Mouse (Mus musculus): ENCODE data around the gene Arhgap9.
"Not testable (repeated sequence)": the region's sequence is repeated elsewhere in the genome, so short reads cannot be mapped to it uniquely, and the experiment has no call there.

Gene Arhgap9

DNA sequence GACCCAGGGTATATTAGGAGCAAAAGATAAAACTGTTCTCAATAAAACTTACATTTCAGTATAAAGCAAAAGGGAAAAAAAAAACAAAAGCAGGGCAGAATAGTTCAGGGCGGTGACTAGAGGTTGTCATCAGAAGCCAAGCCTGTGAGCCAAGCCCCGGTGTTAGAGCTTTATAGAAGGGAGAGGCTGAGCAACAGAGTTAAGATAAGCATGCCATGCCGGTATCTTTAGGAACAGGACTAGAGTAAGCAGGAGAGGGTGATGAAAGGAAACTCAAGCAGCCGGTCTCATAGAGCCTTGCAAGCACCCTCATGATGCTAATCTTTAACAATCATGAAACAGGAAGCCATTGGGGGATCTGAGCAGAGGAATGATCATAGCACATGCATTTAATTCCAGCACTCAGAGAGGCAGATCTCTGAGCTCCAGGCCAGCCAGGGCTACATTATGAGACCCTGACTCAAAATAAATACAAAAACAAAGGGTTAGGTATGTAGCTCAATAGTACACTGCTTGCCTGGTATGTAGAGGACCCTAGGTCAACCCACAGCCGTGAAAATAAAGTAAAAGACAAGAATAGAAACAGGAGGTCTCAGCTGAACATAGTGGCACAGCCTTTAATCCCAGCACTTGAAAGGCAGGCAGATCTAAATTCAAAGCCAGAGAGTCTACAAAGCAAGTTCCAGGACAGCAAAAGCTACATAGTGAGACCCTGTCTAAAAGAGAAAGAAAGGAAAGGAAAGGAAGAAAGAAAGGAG lies 29.7 kb upstream of the Arhgap9 start:
- DNase-seq (ENCODE audit: low read depth, low spot score), result no peak

DNA sequence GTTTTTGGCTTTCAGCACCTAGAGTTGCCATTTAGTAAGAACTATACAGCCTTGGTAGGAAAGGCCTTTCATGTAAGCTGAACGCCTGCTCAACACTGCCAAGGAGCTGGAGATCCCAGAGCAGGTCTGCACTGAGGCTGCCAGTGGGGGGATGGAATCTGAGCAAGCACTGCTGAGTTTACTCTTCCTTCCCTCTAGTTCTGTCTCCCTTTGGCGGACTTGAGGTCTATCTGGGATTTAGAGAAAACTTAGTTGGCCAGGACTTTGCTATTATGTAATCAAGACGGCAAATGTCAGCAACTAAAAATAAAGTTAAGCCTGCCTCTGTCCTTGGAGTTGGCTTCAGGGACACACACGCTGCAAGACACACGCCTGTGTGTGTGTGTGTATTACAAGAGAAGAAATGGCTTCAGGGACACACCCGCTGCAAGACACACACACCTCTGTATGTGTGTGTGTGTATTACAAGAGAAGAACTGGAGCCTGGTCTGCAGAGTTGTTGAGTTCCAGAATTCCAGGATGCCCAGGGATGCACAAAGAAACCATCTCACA lies 28.7 kb upstream of the Arhgap9 start:
- DNase-seq (ENCODE audit: low read depth, low spot score), result no peak

DNA sequence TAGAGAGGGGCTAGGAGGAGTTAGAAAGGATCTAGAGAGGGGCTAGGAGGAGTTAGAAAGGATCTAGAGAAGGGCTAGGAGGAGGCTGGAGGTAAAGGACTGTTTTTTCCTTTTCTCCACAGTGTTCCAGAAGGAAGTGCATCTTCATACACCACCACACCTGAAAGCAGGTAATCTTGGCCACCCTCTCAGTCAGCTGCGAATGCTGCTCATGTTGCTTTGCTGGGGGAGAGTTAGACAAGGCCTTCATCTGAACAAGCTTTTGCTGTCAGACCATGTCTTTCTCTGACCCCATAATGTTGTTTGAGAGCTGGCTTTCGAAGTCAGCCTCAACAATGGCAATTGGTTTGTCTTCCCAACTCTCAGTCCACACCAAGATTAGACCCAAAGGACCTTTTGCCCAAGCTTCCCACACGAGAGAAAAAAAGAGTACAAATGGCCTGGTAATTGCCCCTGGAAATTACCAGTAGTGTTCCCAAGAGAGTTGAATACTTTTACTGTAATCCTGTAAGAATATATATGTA lies 28.1 kb upstream of the Arhgap9 start:
- DNase-seq (ENCODE audit: low read depth, low spot score), result no peak

DNA sequence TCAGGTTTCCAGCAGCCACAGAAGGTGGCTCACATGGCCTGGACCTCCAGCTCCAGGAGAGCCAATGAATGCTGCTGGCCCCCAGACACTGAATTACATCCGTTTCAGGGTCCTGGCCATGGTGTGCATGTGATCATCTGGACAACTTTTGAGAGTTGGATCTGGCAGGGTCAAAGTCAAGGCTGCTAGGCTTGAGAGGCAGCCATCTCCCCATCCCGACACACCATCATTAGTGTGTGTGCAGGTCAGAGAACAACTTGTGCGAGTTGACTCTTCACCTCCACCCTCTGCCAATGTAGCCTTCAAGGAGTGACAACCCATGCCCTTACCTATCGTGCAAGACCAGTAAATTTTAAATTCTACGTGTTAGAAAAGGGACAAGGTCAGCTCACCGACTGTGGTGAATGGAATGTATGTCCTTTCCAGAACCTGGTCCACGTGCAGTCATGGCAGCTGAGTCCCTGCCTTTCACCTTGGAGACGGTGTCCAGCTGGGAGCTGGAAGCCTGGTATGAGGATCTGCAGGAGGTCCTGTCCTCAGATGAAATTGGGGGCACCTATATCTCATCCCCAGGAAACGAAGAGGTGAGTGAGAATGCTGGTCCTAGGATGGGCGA lies 26.8 kb upstream of the Arhgap9 start:
- no peak for DNase-seq (ENCODE audit: low read depth, low spot score)

DNA sequence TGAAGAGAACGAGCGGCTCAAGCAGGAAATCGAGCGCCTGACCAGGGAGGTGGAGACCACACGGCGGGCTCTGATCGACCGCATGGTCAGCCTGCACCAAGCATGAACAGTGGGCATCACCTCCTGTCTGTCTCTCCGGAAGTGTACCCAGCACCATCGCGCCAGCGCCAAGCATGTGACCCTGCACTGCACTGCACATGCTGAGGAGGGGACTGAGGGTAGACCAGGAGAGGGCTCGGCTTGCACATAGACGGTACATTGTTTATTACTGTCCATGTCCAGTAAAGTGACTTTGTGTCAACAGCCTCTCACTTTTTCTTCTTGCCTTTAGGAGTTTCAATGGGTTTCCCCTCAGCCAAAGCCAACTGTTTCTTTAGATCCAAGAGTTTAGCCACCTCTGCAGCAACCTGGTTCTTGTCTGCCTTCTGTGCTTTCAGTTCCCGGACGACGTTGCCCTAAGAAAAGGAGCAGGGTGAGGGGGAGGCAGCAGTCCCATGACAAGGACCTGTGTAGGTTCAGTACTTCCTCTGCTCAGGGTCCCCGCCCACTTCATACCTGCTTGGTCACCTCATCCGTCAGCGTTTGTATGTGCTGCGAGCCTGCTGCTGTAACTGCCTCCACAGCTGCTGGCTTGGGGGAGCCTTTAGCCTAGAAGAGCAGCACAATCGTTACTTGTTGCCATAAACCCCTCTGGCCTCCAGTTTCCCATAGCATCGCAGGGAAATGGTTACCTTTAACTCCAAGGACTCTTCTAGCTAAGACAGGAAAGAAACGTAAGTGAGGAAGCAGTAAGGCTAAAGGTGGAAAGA lies 25.6 kb upstream of the Arhgap9 start:
- no peak for DNase-seq (ENCODE audit: low read depth, low spot score)

DNA sequence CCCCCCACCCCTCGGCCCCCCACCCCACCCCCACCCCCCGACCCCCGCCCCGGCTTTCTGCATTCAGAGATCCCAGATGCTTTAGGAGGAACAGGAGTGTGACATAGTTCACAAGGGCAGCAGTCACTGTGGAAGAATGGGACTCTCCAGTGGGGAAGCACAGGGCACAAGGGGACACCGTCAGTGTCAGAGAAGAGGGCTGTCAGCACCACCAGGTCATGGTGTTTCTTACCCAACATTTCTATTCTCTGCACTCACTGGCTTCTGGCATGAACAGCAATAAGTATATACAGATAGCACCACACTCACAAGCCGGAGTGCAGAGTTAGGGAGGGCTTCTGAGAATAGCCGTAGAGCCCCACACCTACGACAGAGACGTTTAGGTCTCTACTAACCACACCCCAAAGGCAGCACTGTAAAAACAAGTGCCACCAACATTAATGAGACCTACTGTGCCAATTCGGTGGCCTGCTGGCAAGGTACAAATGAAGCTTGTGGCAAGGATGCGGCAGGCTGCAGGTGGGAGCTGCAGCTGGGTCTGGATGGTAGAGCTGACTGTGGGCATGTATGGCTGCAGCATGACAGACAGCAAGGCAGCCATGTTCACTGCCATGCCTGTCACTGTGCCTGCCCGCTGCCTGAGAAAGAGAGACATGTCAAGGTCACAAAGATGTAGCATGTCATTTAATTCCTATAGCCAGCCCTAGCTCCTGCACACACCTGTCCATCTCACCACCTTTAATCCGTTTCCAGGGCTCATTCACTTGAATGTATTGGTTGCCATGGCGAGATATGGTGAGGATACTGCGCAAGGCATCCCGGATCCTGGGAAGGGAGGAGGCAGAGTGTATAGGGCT lies 24.5 kb upstream of the Arhgap9 start:
- DNase-seq (ENCODE audit: low read depth, low spot score), result no peak

DNA sequence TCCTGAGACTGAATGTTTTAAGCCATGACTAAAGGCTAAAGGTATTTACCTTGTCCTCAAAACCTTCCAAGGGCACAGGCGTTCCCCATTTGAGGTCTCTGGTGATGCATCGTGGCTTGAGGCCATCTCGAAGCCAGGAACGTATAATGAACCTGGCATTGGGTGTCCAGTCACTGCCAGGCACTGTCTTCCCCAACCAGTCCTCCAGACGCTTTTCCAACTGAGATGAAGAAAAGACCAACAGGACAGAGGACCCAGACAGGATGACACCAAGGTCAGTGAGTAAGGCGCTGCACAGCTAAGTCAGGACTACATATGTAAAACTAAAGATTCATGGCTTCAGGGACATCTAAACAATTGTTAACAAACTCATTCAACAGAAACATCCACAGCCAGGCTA lies 21.4 kb upstream of the Arhgap9 start:
- no peak for DNase-seq (ENCODE audit: low read depth, low spot score)

DNA sequence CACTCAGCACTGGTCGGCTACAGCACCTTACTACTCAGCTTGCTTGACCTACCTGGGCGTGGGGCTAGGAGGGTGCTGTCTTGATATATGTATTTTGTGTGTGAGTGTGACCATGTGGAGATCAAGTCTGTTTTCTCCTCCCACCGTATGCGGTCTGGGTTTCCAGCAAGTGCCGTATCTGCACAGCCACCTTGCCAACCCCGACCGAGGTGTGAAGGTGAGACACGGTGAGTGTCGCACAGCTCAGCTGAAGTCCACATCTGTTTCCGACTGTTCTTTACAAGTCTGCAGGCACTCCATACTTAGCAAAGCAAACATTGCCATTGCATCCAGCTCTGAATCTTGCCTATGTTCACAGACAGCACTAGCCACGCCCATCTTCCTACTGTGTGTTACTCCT lies 18.6 kb upstream of the Arhgap9 start:
- no peak for DNase-seq (ENCODE audit: low read depth, low spot score)

DNA sequence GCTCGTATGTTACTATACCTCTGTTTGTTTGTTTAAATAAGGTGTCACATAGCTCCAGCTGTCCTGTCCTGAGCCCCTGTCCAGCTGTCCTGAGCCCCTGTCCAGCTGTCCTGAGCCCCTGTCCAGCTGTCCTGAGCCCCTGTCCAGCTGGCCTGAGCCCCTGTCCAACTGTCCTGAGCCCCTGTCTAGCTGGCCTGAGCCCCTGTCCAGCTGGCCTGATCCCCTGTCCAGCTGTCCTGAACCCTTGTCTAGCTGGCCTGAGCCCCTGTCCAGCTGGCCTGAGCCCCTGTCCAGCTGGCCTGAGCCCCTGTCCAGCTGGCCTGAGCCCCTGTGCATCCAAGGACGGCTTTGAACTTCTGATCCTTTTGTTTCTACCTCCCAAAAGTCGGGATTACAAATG lies 12.6 kb upstream of the Arhgap9 start:
- not testable (repeated sequence) for DNase-seq (ENCODE audit: low read depth, low spot score)

DNA sequence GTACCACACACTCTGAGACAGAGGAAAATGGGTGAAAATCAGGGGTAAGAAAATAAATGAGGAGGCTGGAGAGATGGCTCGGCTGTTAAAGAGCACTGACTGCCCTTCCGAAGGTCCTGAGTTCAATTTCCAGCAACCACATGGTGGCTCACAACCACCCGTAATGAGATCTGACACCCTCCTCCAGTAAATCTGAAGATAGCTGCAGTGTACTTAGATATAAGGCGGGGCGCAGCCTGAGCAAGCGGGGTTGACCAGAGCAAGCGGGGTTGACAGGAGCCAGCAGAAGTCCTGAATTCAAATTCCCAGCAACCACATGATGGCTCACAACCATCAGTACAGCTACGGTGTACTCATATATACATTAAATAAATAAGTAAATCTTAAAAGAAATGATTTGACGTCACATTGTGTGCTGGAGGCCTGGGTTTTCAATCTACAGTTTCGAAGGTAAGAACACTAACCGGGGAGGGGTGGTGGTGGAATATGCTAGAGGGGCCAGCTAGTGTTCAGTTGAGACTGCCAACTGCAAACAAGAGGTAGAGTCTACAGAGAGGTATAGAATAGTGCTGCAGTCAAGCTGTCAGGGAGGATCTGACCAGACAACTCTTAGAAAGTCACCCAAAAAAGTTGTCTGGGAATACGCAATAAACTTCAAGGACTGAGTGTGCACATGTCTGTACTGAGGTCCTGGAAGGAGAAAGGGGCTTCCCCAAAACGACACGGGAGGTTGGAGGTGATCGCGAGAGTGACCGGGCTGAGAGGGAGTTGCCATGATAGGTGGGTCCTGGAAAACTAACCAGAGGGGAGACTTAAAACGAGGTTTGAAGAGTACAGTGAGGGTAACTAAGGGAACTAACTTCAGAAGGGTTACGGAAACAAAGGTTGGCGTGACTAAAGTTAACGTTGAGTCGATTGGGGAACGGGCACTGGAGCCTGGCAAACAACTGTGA lies 11.0 kb upstream of the Arhgap9 start:
- DNase-seq (ENCODE audit: low read depth, low spot score), result no peak

DNA sequence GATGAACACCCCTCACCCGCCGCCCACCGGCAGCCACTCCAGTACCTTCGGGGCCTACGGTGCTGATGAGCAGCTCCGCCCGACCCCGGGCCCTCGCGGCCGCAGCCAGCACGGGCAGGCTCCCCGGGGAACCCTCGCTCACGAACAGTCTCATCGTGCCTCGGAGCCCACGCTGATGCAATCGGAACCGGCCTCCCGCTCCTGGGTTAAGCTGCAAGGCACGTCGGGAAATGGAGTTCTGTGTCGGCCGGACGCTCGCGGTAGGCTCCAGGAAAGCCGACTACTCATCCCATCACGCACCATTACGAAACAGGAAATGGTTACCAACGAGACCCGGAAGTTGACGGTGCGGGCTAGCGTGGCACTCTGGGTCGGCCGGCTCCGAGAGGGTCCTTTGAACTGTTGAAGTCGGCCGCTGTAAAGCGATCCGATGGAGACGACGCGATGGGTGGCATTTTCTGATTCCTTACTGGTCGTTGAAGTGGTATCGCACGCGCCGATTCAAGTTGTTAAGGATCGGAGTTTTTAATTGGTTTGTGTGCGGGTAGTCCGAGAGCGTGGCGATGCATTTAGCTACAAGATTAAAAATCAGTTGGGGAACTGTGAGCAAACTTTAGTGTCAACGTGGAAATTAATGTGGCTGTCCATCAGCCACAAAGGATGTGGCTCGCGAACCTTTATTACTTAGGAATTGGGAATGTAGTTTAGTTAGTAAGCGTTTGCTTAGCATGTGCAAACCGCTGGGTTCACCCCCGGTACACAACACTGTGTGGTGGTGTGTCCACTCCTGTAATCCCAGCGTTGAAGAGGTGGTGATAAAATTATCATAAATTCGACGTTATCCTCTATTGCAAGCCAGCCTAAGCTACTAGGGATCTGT lies 10.0 kb upstream of the Arhgap9 start, which contains the start of gene Mars:
Gene Mars (minus strand): TSS at position 311 of the 880 bp plus-strand sequence.
- DNase-seq (ENCODE audit: low read depth, low spot score), result peak; percentile 98

DNA sequence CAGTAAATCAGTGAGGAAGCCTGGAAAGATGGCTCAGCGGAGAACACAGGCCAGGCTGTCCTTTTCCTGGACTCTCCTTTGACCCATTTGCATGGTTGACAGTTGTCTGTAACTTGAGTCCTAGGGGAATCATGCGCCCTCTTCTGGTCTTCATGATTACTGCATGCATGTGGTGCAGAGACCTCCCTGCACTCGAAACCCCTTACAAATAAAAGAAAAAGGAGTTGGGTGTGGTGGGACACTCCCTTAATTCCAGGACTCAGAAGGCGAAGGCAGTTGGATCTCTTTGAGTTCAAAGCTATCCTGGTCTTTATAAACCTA lies 9.4 kb upstream of the Arhgap9 start:
- DNase-seq (ENCODE audit: low read depth, low spot score), result peak; percentile 97

DNA sequence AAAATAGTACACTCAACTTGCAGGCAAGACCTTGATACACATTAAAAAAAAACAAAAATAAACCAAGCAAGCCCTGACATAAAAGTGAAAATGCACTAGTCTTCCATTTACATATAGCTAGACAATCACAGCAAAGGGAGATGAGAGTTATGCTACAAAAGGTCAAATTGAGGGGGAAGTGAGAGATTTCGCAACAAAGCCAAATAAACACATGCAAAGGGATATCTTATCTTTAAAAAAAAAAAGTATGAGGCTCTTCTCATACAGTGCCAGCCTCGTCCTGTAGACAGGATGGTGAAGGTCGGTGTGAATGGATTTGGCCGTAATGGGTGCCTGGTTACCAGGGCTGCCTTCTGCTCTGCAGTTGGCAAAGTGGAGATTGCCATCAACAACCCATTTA lies 8.9 kb upstream of the Arhgap9 start:
- no peak for DNase-seq (ENCODE audit: low read depth, low spot score)

DNA sequence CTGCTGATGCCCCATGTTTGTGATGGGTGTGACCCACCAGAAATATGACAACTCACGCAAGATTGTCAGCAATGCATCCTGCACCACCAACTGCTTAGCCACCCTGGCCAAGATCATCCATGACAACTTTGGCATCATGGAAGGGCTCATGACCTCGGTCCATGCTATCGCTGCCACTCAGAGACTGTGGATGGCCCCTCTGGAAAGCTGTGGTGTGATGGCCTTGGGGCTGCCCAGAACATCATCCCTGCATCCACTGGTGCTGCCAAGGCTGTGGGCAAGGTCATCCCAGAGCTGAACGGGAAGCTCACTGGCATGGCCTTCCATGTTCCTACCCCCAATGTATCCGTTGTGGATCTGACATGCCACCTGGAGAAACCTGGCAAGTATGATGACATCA lies 8.2 kb upstream of the Arhgap9 start:
- DNase-seq (ENCODE audit: low read depth, low spot score), result not testable (repeated sequence)

DNA sequence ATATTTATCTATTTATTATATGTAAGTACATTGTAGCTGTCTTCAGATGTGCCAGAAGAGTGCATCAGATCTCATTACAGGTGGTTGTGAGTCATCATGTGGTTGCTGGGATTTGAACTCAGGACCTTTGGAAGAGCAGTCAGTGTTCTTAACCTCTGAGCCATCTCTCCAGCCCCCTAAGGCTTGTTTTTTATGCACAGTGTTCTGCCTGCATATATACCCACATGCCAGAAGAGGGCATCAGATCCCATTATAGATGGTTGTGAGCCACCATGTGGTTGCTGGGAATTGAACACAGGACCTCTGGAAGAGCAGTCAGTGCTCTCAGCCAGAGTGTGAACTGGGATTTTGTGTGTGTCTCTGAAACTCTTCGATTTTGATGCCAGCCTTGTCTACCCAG lies 6.8 kb upstream of the Arhgap9 start:
- not testable (repeated sequence) for DNase-seq (ENCODE audit: low read depth, low spot score)

DNA sequence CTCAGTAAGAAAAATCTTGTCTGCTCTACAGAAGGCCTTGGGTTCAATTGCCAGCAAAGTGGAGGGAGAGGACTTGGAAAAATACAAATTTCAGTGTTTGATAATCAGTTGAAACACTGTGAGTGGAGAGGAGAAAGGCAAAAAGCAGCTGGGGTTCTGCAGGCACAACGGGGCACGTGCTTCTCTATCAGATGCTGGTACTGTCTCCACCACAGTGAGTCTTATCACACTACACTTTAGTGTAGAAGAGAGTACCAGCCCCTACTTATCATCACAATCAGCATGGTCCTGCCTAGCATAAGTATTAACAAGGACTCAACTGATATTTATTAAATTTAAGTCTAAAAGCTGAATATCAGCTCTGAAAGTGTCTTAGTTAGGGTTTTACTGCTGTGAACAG lies 4.5 kb upstream of the Arhgap9 start:
- DNase-seq (ENCODE audit: low read depth, low spot score), result no peak

DNA sequence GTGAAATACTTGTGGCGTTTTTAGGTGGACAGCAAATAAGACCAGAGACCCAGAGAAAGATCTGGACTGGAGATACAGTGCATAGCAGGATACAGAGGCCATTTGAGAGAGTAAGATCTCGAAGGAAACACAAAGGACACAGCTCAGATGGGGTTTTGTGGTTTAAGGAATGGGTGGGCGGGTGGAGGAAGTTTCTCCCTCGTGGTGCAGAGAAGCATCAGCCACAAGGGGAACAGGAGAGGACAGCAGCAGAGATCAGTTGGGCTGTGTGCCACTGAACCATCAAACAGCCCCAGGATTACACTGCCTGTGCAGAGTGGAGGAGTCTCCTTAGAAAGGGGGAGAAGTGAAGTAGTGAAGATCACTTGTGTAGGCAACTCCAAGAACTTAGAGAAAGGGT lies 3.8 kb upstream of the Arhgap9 start:
- no peak for DNase-seq (ENCODE audit: low read depth, low spot score)

DNA sequence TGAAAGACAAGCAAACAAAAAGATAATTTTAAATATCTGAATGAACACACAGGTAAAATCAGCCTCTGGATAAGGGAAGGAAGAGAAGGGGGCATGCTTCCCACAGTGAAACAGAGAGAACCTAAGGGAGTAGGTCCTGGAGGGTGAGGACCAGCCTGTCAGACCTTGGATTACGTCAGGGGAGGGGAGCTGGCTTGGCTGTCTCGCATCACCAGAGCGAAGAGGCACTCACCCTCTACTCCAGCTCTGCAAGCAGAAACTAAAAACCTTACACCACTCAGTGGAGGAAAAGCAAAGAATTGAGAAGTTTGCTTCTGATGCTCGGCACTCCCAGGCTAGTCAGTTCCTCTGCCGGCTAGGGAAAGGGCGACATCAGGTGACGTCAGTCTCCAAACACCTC lies 1.8 kb upstream of the Arhgap9 start:
- DNase-seq (ENCODE audit: low read depth, low spot score), result no peak

DNA sequence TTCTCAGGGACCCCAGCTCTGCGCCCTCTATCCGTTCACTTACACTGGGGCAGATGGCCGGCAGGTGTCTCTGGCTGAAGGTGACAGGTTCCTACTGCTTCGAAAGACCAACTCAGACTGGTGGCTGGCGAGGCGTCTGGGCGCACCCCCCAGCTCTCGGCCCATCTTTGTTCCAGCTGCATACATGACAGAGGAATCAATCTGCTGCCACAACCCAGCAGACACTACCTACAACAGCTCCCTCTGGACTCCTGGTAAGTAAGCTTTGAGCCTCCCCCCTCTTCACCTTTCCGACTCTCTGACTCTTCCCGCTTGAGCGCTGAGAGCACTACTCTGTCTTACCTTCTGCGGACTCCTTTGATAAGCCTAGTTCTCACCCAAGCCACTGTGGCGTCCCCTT lies 414 bp downstream of the Arhgap9 start:
- peak; percentile 76 for DNase-seq (ENCODE audit: low read depth, low spot score)
